Mouse (Mus musculus) gastrocnemius, postnatal 10 days (tissue): ENCODE data around the gene Zfp964. TPM values are rescaled to one million over a fixed set of nuclear protein-coding genes. Genes with fewer than 3 reads are reported as not detected.
"Not testable (repeated sequence)": the region's sequence is repeated elsewhere in the genome, so short reads cannot be mapped to it uniquely, and the experiment has no call there.

ENCODE experiments used
- DNase-seq: peaks from one replicate; pipeline ENCODE4 v3.0.0; 2021; ENCODE audit warnings: mixed read lengths
- long read RNA-seq, 2 experiments: library from polyadenylated mRNA; stranded (forward); transcript quantifications; one replicate each; pipeline ENCODE4 v2.0.0; 2021
- total RNA-seq, 2 experiments: library from RNA; stranded (reverse); gene quantifications; 2 replicates each; pipeline ENCODE4 v1.2.3; 2021

Zfp964 gene
- total RNA-seq, result 1 to 10 TPM; 1.1 to 1.3 TPM
- long read RNA-seq, experiment 1, result 0 reads
- long read RNA-seq, experiment 2, result 0 reads

GRCm38 (mm10) chr8:69654358-69654981, at the start of gene Zfp964:
Gene Zfp964 (plus strand): TSS chr8:69654479.
- peak; percentile 90 for DNase-seq

- DNase-seq, result no peak
Observed at GRCm38 (mm10) chr8:69614687-69615086, 39.6 kb upstream of the Zfp964 start.

- DNase-seq, result no peak
Observed at GRCm38 (mm10) chr8:69618078-69618477, 36.2 kb upstream of the Zfp964 start.

- peak; percentile 99 for DNase-seq
Observed at GRCm38 (mm10) chr8:69625095-69625789, 29.0 kb upstream of the Zfp964 start, which contains the start of gene Zfp868. Gene Zfp868 (minus strand): TSS chr8:69625548.

GRCm38 (mm10) chr8:69653808-69654357, 396 bp upstream of the Zfp964 start:
- no peak for DNase-seq

- no peak for DNase-seq
Observed at GRCm38 (mm10) chr8:69661294-69661693, 7.0 kb downstream of the Zfp964 start.

- not testable (repeated sequence) for DNase-seq
Observed at GRCm38 (mm10) chr8:69665051-69665450, 10.8 kb downstream of the Zfp964 start.

GRCm38 (mm10) chr8:69701810-69702209, 47.5 kb downstream of the Zfp964 start:
- no peak for DNase-seq

- DNase-seq, result not testable (repeated sequence)
Observed at GRCm38 (mm10) chr8:69710624-69711023, 56.3 kb downstream of the Zfp964 start, which contains the start of gene Zfp869. Gene Zfp869 (minus strand): TSS chr8:69710724.

- DNase-seq, result no peak
Observed at GRCm38 (mm10) chr8:69713516-69713915, 59.2 kb downstream of the Zfp964 start.

- no peak for DNase-seq
Observed at GRCm38 (mm10) chr8:69715366-69715765, 61.1 kb downstream of the Zfp964 start.

Other genes starting within 250 kb of the Zfp964 start
- gene Gm9495, start 200.9 kb upstream of the Zfp964 start, total RNA-seq, result not detected
- not detected for gene Gm7697, start 131.5 kb upstream of the Zfp964 start, total RNA-seq
- gene Zfp868, start 28.9 kb upstream of the Zfp964 start, total RNA-seq, result 1 to 10 TPM; 7.6 to 7.9 TPM
- 10 to 100 TPM; 12.7 to 12.8 TPM for gene Zfp869, start 56.2 kb downstream of the Zfp964 start, total RNA-seq
- 1 to 10 TPM; 4.0 to 5.0 TPM for gene Zfp963, start 95.5 kb downstream of the Zfp964 start, total RNA-seq
- gene Gm20422, start 120.4 kb downstream of the Zfp964 start, total RNA-seq, result 1 to 10 TPM; 2.6 to 3.9 TPM
- 10 to 100 TPM; 13.4 to 17.8 TPM for gene Atp13a1, start 136.7 kb downstream of the Zfp964 start, total RNA-seq
- 10 to 100 TPM; 11.5 to 17.7 TPM for gene Zfp866, start 136.7 kb downstream of the Zfp964 start, total RNA-seq
- gene Gmip, start 154.2 kb downstream of the Zfp964 start, total RNA-seq, result 1 to 10 TPM; 3.3 to 5.8 TPM
- under 1 TPM; 0.07 to 0.25 TPM for gene Lpar2, start 167.9 kb downstream of the Zfp964 start, total RNA-seq
- 1 to 10 TPM in 1 of 2 experiments, under 1 TPM in 1; 0.47 to 1.1 TPM for gene Pbx4, start 178.0 kb downstream of the Zfp964 start, total RNA-seq
- 10 to 100 TPM; 25.3 to 28.4 TPM for gene Cilp2, start 233.2 kb downstream of the Zfp964 start, total RNA-seq
- under 1 TPM in 1 of 2 experiments, not detected in 1; 0.38 TPM for gene Tssk6, start 247.7 kb downstream of the Zfp964 start, total RNA-seq
- 100 to 1,000 TPM; 236 to 268 TPM for gene Ndufa13, start 248.1 kb downstream of the Zfp964 start, total RNA-seq
- 1 to 10 TPM; 9.0 to 9.5 TPM for gene Yjefn3, start 248.2 kb downstream of the Zfp964 start, total RNA-seq